Mouse (Mus musculus) midbrain, embryonic 13.5 days (tissue): ENCODE results near the gene Lzts2. TPM values are rescaled to one million over a fixed set of nuclear protein-coding genes. Genes with fewer than 3 reads are reported as not detected.
A peak's percentile ranks its signal among the peaks of the same experiment; 100 is the strongest.

Experiments
- ATAC-seq: fragments of 200-750 bp; cut with Nextera tagmentation; 2 replicates; pipeline ENCODE4 v1.8.0; 2017; ENCODE audit warnings: mild to moderate bottlenecking, moderate TSS enrichment, moderate library complexity
- H3K27ac ChIP-seq: fragments of 300-500 bp; sonication (generic); 2 replicates; pipeline ENCODE4 v1.5.1; 2015; ENCODE audit warnings: inconsistent platforms, mild to moderate bottlenecking, moderate library complexity
- H3K27me3 ChIP-seq: fragments of 300-500 bp; sonication (generic); 2 replicates; pipeline ENCODE4 v1.6.1; 2015; ENCODE audit warnings: mild to moderate bottlenecking, inconsistent platforms
- H3K36me3 ChIP-seq: fragments of 300-500 bp; sonication (generic); 2 replicates; pipeline ENCODE4 v1.6.1; 2015; ENCODE audit warnings: mild to moderate bottlenecking, inconsistent platforms
- H3K4me1 ChIP-seq: fragments of 300-500 bp; sonication (generic); replicated peaks from 2 replicates; pipeline ENCODE4 v1.6.1; 2015; ENCODE audit warnings: inconsistent platforms
- H3K4me2 ChIP-seq: fragments of 300-500 bp; sonication (generic); replicated peaks from 2 replicates; pipeline ENCODE4 v1.6.1; 2015; ENCODE audit warnings: moderate library complexity, mild to moderate bottlenecking, inconsistent platforms
- H3K4me3 ChIP-seq: fragments of 300-500 bp; sonication (generic); replicated peaks from 2 replicates; pipeline ENCODE4 v1.5.1; 2015; ENCODE audit warnings: mild to moderate bottlenecking, inconsistent platforms
- H3K9ac ChIP-seq: fragments of 300-500 bp; sonication (generic); replicated peaks from 2 replicates; pipeline ENCODE4 v1.6.1; 2015; ENCODE audit warnings: mild to moderate bottlenecking, inconsistent platforms
- H3K9me3 ChIP-seq: fragments of 300-500 bp; sonication (generic); 2 replicates; pipeline ENCODE4 v1.6.1; 2016; ENCODE audit warnings: mild to moderate bottlenecking, inconsistent platforms
- WGBS: fragments of 180-500 bp; shearing (Covaris S2); methylation state at CpG from one replicate; pipeline ENCODE4 v1.1.7; 2015; 5-methylcytosine and 5-hydroxymethylcytosine counted together
- polyA plus RNA-seq: library from polyadenylated mRNA; unstranded; fragments of >200 nt; fragmentation: Nextera tagmentation; extraction: Ambion mirVana; gene quantifications from 2 replicates; pipeline ENCODE4 v1.2.1, GENCODE M21; 2015

Gene Lzts2
- polyA plus RNA-seq, 1 experiment from 2014 or later, result 30.9 TPM

DNA sequence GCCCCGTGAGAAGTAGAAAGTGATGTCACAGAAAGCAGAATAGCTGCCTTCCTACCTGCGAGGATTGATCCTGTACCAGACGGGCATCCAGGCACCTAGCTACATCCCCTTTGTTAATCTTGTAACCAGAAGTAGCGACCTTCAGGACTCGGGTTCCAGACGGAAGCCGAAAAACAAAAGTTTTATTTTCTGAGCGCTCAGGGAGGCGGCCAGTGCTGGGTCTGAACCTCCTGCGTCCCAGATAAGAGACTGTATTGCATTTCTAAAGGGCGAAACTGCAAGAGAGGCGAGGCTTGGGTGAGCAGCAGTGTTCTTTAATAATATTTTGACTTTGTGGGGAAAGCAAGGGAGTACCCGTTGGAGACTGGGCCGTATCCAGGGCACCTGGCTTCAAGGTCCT is 44.6 kb downstream of the Lzts2 start:
- peaks cover 7% of the 10 kb centered on the region for H3K27me3 ChIP-seq
- no peaks in the 10 kb centered on the region for H3K9me3 ChIP-seq
- ATAC-seq, result no peak
- H3K27ac ChIP-seq, result peak overlapping the region; percentile 98
- under 1% methylated on average over 14 of the region's 14 CpGs for WGBS
- peak overlapping the region; percentile 86 for H3K4me2 ChIP-seq
- H3K4me1 ChIP-seq, result peaks cover 30% of the 10 kb centered on the region
- H3K9ac ChIP-seq, result peak overlapping the region; percentile 90
- peaks cover 16% of the 10 kb centered on the region for H3K36me3 ChIP-seq
- H3K4me3 ChIP-seq, result peak overlapping the region; percentile 68

DNA sequence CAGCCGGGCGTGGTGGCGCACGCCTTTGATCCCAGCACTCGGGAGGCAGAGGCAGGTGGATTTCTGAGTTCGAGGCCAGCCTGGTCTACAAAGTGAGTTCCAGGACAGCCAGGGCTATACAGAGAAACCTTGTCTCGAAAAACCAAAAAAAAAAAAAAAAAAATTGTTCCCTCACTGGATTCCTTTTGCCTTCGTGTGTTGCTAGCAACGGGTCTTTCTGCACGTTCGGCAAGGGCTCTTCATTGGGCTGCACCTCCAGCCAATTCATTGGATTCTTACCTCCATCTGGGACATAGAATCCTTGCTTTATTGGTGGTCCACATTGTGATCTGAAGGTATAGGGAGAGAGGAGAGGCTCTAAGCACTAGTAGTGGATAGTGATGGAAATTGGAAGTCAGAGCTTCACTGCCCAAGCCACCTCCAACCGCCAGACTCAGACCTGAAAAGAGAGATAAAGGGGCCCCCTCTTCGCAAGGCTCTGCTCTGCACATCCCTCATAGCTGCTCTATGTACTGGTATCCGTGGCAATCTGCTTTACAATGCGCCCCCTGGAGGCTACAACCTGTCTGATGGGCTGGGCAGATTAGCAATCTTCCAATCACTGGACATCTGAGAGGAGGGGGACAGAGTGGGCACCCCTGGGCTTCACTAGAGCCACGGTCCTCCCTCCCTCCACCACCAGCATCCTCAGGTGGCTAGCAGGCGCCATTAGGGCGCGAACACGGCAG is 49.5 kb downstream of the Lzts2 start:
- WGBS, result 47% methylated on average over 20 of the region's 20 CpGs
- 0 out of 2 replicates have a peak overlapping the region, but pooled peaks have one; percentile 36 for H3K9ac ChIP-seq
- peak overlapping the region; percentile 16; the same call in 1 of the 2 replicates for H3K4me3 ChIP-seq
- H3K4me2 ChIP-seq, result peak overlapping the region; percentile 34
- no peak overlapping the region for H3K27ac ChIP-seq
- peaks cover 20% of the 10 kb centered on the region for H3K4me1 ChIP-seq
- peak; percentile 61; the same call in 1 of the 2 replicates for ATAC-seq
- H3K36me3 ChIP-seq, result no peaks in the 10 kb centered on the region
- no peaks in the 10 kb centered on the region for H3K9me3 ChIP-seq
- peaks cover 56% of the 10 kb centered on the region for H3K27me3 ChIP-seq

DNA sequence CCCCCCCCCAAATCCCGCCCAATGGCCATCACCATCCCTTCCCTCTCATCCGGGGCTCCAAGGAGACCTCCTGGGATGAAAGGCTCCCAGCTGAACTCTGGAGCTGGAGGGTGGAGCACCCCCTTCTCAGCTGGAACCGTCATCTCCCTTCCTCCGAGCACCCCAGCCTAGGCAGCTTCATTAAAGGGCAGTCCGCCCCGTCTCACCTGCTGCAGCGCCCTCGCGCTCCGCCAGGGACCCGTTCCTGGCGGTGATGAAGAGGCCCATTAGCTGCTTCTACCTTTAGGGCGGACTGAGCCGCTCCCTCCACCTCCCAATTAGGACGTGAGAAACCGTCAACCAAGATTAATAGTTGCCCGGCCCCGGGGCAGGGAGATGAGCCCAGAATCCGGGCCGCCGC is 51.0 kb downstream of the Lzts2 start:
- WGBS, result 6% methylated on average over 21 of the region's 21 CpGs

DNA sequence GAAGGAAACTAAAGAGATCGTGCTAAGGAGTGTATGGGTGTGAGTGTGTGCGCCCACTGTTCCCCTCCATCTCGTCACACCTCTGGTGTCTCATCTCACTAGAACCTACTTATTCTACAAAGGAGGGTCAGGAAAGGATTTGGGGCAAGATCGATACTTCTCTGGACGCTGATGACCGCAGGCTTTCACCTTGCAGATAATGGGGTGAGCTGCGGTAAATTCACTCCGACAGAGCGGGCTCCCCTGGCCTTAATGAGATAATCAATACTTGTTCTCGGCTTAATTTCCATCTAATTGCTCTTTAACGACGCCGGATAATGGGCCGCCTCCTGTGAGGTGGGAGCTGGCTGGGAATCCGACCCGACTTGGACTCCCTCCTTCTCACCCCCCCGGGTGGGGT is 53.0 kb downstream of the Lzts2 start:
- Histone ChIP-seq H3K4me1 (peaks cover 14% of the 10 kb centered on the region), H3K36me3 (no peaks in the 10 kb centered on the region), H3K4me3 (no peak overlapping the region), H3K9ac (no peak overlapping the region), H3K9me3 (no peaks in the 10 kb centered on the region), H3K4me2 (no peak overlapping the region), H3K27ac (no peak overlapping the region), H3K27me3 (peaks cover 77% of the 10 kb centered on the region)
- 23% methylated on average over 17 of the region's 17 CpGs for WGBS
- ATAC-seq, result no peak

More for the DNA sequence above, 51.0 kb downstream of the Lzts2 start:
- Histone ChIP-seq H3K27me3 (peaks cover 66% of the 10 kb centered on the region), H3K9me3 (no peaks in the 10 kb centered on the region), H3K4me3 (no peak overlapping the region), H3K4me2 (no peak overlapping the region), H3K9ac (no peak overlapping the region), H3K4me1 (peaks cover 14% of the 10 kb centered on the region), H3K27ac (no peak overlapping the region), H3K36me3 (no peaks in the 10 kb centered on the region)
- peak; percentile 49; the same call in 1 of the 2 replicates for ATAC-seq

DNA sequence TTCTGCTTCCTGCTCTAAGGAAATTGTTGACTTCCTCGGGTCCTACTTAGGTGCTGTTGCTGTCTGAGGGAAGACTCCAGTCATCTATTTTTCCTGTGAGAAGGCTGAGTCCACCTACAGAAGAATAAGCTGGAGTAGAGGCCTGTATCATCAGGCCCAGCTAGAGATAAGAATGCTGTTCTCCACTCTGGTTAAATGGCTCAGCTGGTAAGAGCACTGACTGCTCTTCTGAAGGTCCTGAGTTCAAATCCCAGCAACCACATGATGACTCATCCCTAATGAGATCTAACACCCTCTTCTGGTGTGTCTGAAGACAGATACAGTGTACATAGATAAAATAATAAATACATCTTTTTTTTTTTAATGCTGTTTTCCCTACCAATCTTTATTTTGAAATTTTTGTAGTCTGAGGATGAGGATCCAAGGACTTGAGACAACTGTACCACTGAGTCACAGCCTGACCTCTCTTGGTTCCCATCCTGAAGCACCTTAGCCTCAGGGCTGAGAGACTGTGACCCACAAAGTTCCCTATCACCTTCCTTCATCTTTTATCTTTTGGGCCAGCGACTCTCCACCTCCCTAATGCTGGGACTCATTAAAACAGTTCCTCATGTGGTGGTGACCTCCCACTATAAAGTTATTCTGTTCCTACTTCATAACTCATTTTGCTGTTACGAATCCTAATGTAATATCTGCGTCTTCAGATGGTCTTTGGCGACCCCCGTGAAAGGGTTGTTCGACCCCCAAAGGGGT is 53.7 kb downstream of the Lzts2 start:
- no peak for ATAC-seq
- Histone ChIP-seq H3K27me3 (peaks cover 74% of the 10 kb centered on the region), H3K4me2 (no peak overlapping the region), H3K36me3 (no peaks in the 10 kb centered on the region), H3K9ac (no peak overlapping the region), H3K27ac (no peak overlapping the region), H3K9me3 (no peaks in the 10 kb centered on the region), H3K4me3 (no peak overlapping the region), H3K4me1 (peaks cover 14% of the 10 kb centered on the region)
- WGBS, result 79% methylated on average over 7 of the region's 7 CpGs

DNA sequence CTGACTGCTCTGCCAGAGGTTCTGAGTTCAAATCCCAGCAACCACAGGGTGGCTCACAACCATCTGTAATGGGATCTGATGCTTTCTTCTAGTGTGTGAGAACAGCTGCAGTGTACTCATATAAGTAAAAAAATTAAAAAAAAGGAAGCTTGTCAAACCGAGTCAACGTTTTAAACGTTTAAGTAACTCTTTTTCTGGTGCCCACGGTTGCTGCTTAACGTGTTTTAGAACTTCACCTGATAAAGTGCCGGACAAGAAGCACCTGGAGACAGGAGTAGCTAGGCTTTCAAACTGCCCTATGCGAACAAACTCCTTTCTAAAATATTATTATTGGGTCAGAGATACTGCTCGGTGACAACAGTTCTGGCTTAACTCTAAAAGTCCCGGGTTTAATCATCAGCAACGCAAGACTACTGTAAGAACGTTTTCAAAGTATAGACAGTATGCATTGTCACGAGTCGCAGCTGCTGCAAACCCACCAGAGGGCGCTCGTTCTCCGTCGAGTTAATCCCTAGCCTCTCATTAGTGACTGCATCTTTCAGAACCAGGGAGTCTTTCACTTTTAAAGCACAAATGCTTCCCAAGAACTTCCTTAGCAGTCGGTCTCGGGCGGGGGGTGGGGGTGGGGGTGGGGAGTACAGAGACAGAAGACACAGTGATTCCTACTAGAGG is 59.8 kb downstream of the Lzts2 start:
- WGBS, result 9% methylated on average over 20 of the region's 20 CpGs
- Histone ChIP-seq H3K4me2 (peak overlapping the region; percentile 91), H3K4me3 (peak overlapping the region; percentile 55), H3K4me1 (peaks cover 28% of the 10 kb centered on the region), H3K36me3 (no peaks in the 10 kb centered on the region), H3K9me3 (no peaks in the 10 kb centered on the region), H3K9ac (peak overlapping the region; percentile 75), H3K27me3 (peaks cover 68% of the 10 kb centered on the region), H3K27ac (peak overlapping the region; percentile 83; the same call in 1 of the 2 replicates)
- ATAC-seq, result 0 out of 2 replicates have a peak, but pooled peaks have one; percentile 10

DNA sequence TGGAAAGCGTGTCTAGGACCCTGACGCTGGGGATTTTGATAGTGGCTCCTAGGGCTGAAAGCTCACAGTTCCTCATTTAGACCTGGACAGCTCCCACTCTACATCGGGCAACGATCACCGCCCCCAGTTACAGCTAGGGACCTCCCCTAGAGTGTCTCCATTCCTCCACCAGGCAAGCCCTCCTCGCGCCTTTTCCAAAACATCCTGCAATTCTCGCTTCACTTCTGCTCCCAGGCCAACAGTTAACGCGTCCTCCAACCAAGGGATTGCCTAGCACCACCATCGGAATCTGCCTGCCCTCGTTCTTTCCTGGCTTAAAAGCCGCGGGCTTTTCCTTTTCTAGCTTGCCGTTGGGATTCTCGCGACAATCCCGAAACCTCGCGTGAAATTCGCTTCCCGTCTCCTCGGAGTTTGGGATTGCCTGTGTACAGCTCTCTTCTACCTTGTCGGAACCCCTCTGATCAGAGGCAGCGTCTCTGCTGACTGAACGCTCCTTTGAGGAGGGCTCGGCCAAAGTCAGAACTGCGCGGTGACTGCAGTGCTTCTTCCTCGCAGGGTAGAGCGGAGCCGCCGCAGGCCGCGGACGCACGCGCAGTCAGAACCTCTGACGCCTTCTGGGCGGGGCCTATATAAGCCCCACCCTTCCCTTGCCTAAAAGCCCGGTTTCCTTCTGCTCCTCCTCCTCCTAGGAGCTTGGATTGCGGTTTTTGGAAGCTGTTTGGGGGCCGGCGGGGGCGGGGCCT is 60.5 kb downstream of the Lzts2 start, which contains the start of gene Kazald1:
TSS of gene Kazald1 (plus strand) at position 662 of the 743 bp plus-strand sequence.
- Histone ChIP-seq H3K4me3 (peak within 1 kb of the TSS; percentile 55), H3K9me3 (no peaks in the 10 kb centered on the region), H3K27me3 (peaks cover 69% of the 10 kb centered on the region), H3K4me2 (peak within 1 kb of the TSS; percentile 91), H3K27ac (peak within 1 kb of the TSS; percentile 83), H3K4me1 (peaks cover 31% of the 10 kb centered on the region), H3K9ac (peak within 1 kb of the TSS; percentile 75), H3K36me3 (no peaks in the 10 kb centered on the region)
- peak; percentile 84 for ATAC-seq
- under 1% methylated on average over 45 of the region's 45 CpGs for WGBS

DNA sequence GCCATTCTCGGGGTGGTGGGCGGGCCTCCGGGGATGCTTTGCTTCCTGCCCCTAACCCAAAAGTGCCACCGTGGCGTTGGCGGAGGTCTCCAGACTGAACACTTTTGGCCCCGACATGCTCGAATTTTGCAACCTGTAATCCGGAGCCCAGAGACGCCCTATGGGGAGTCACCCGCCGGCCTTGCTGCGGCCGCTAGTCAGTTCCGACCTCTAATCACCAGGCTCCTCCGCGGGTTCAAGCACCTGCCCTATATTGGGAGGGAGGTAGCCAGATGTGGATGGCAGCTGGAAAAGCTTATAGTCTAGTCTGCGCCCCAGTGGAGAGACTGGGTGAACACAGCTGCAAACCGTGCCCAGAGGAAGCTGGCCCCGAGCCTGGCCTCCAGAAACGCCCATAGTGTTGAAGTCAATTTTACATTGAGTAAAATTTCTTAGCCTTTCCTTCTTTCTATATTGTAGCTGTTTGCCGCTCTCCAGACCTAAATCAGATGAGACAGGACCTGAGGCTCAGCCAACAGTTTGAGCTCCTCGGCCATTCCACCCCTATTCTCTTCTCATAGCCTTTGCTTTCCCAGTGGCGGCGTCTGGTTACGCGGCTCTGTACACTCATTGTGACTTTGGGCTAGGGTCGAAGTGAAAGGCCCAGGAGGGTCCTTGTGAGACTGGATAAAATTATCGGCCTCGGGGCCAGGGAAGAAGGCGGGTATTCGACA is 61.3 kb downstream of the Lzts2 start:
- H3K36me3 ChIP-seq, result no peaks in the 10 kb centered on the region
- H3K9me3 ChIP-seq, result no peaks in the 10 kb centered on the region
- H3K4me2 ChIP-seq, result peak overlapping the region; percentile 91
- H3K9ac ChIP-seq, result peak overlapping the region; percentile 75
- peak; percentile 41 for ATAC-seq
- WGBS, result under 1% methylated on average over 32 of the region's 32 CpGs
- peak overlapping the region; percentile 55 for H3K4me3 ChIP-seq
- H3K27ac ChIP-seq, result no peak overlapping the region
- peaks cover 71% of the 10 kb centered on the region for H3K27me3 ChIP-seq
- peaks cover 39% of the 10 kb centered on the region for H3K4me1 ChIP-seq

DNA sequence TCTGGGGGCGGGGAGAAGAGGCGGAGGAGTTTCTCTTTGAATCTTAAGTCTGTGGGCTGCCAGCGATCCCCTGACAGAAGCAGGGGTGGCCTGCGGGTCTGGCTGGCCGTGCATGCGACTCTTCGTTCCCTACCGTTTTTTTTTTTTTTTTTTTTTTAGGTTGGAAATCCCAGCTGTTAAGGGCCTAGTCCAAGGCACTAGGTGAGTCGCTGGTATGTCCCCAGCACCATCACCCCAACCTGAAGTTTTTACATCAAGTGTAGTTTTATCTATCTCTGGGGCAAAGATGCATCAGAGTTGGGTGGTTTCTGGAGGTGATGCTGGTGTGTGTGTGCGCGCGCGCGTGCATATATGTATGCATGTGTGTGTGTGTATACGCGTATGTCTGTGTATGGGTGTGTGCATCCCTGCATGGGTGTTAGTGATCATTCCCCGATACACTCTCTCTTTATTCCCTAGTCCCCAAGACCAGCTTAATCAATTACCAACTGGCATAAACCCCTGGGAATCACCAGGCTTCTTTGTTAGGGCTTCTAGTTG is 61.9 kb downstream of the Lzts2 start:
- Histone ChIP-seq H3K9me3 (no peaks in the 10 kb centered on the region), H3K9ac (no peak overlapping the region), H3K4me3 (peak overlapping the region; percentile 55), H3K27me3 (peaks cover 76% of the 10 kb centered on the region), H3K36me3 (no peaks in the 10 kb centered on the region), H3K4me1 (peaks cover 45% of the 10 kb centered on the region), H3K4me2 (peak overlapping the region; percentile 91), H3K27ac (no peak overlapping the region)
- no peak for ATAC-seq
- 5% methylated on average over 17 of the region's 17 CpGs for WGBS
